Mouse (Mus musculus) hindbrain, embryonic 14.5 days (tissue): ENCODE data around the gene En2. TPM values are rescaled to one million over a fixed set of nuclear protein-coding genes. Genes with fewer than 3 reads are reported as not detected.

ENCODE experiments used
- ATAC-seq: fragments of 200-750 bp; cut with Nextera tagmentation; 2 replicates; pipeline ENCODE4 v1.8.0; 2017; ENCODE audit warnings: moderate number of reproducible peaks, mild to moderate bottlenecking, moderate TSS enrichment, moderate library complexity; ENCODE audit not compliant: low FRiP score
- DNase-seq: peaks from one replicate; pipeline ENCODE4 v3.0.0-alpha.2; 2015; ENCODE audit warnings: low spot score
- H3K27ac ChIP-seq: fragments of 300-500 bp; sonication (generic); 2 replicates; pipeline ENCODE4 v1.5.1; 2014; ENCODE audit warnings: mild to moderate bottlenecking, moderate library complexity
- H3K27me3 ChIP-seq: fragments of 300-500 bp; sonication (generic); 2 replicates; pipeline ENCODE4 v1.6.1; 2014; ENCODE audit warnings: mild to moderate bottlenecking, low read length, mixed read lengths; ENCODE audit not compliant: control insufficient read depth, insufficient read depth
- H3K36me3 ChIP-seq: fragments of 300-500 bp; sonication (generic); replicated peaks from 2 replicates; pipeline ENCODE4 v1.6.1; 2014; ENCODE audit not compliant: control insufficient read depth, insufficient read depth
- H3K4me1 ChIP-seq: fragments of 300-500 bp; sonication (generic); replicated peaks from 2 replicates; pipeline ENCODE4 v1.6.1; 2014; ENCODE audit warnings: antibody characterized with exemption, low read length, mixed read lengths; ENCODE audit not compliant: control insufficient read depth, insufficient read depth
- H3K4me2 ChIP-seq: fragments of 300-500 bp; sonication (generic); replicated peaks from 2 replicates; pipeline ENCODE4 v1.6.1; 2014; ENCODE audit warnings: mild to moderate bottlenecking, moderate library complexity
- H3K4me3 ChIP-seq: fragments of 300-500 bp; sonication (generic); replicated peaks from 2 replicates; pipeline ENCODE4 v1.5.1; 2014; ENCODE audit warnings: mild to moderate bottlenecking, low read length
- H3K9ac ChIP-seq: fragments of 300-500 bp; sonication (generic); 2 replicates; pipeline ENCODE4 v1.6.1; 2014
- H3K9me3 ChIP-seq: fragments of 300-500 bp; sonication (generic); 2 replicates; pipeline ENCODE4 v1.6.1; 2016; ENCODE audit warnings: low read length; ENCODE audit not compliant: control insufficient read depth
- WGBS: fragments of 180-500 bp; shearing (Covaris S2); extraction: QIAGEN DNeasy Blood & Tissue Kit; methylation state at CpG from one replicate; pipeline ENCODE4 v1.1.7; 2014; 5-methylcytosine and 5-hydroxymethylcytosine counted together
- polyA plus RNA-seq: library from polyadenylated mRNA; unstranded; fragments of >200 nt; fragmentation: Nextera tagmentation; extraction: Ambion mirVana; gene quantifications from 2 replicates; pipeline ENCODE4 v1.2.1, GENCODE M21; 2014

En2 gene
- polyA plus RNA-seq, 1 experiment from 2014 or later, result 0.07 TPM

DNA sequence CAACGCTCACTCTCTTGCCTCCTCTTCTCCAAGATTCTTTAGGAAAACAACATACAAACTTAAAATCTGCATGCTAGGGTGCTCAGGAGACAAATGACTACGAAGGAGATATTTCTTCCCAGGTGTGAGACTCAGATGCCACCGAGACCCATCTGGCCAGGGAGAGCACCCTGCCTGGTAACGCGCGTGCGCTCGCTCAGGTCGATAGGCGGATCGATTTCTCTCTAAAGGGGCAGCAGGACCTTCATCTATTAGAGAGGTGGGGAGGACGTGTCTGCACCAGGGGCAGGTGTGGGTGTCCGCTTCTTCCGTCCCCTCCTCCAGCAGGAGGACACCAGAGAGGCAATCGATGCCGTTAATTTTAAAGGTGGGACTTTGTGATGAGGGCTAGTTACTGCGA lies 7.7 kb upstream of the En2 start:
- peaks cover 91% of the 10 kb centered on the region for H3K27me3 ChIP-seq
- H3K9ac ChIP-seq, result no peak overlapping the region
- H3K4me2 ChIP-seq, result peak overlapping the region; percentile 31
- ATAC-seq (0 out of 2 replicates have a peak, but pooled peaks have one; percentile 16), DNase-seq (no peak)
- no peaks in the 10 kb centered on the region for H3K36me3 ChIP-seq
- H3K4me3 ChIP-seq, result peak overlapping the region; percentile 6; the same call in 1 of the 2 replicates
- H3K27ac ChIP-seq, result no peak overlapping the region
- no peaks in the 10 kb centered on the region for H3K9me3 ChIP-seq
- WGBS, result 1% methylated on average over 17 of the region's 17 CpGs
- 0 out of 2 replicates have a peak, but pooled peaks cover 2% of the 10 kb centered on the region for H3K4me1 ChIP-seq

GRCm38 (mm10) chr5:28158308-28159071 lies 7.0 kb upstream of the En2 start:
- H3K4me2 ChIP-seq, result peak overlapping the region; percentile 31
- WGBS, result under 1% methylated on average over 31 of the region's 31 CpGs

GRCm38 (mm10) chr5:28159072-28159458 lies 6.4 kb upstream of the En2 start:
- Histone ChIP-seq H3K27ac (no peak overlapping the region), H3K4me2 (peak overlapping the region; percentile 31), H3K4me1 (0 out of 2 replicates have a peak, but pooled peaks cover 2% of the 10 kb centered on the region), H3K27me3 (peaks cover 95% of the 10 kb centered on the region), H3K4me3 (no peak overlapping the region), H3K9ac (no peak overlapping the region), H3K9me3 (no peaks in the 10 kb centered on the region), H3K36me3 (no peaks in the 10 kb centered on the region)
- WGBS, result 3% methylated on average over 15 of the region's 15 CpGs
- no peak for DNase-seq
- ATAC-seq, result no peak

More at GRCm38 (mm10) chr5:28158308-28159071, 7.0 kb upstream of the En2 start:
- no peaks in the 10 kb centered on the region for H3K9me3 ChIP-seq
- 0 out of 2 replicates have a peak, but pooled peaks cover 2% of the 10 kb centered on the region for H3K4me1 ChIP-seq
- H3K4me3 ChIP-seq, result 0 out of 2 replicates have a peak overlapping the region, but pooled peaks have one; percentile 6
- H3K36me3 ChIP-seq, result no peaks in the 10 kb centered on the region
- H3K27me3 ChIP-seq, result peaks cover 95% of the 10 kb centered on the region
- H3K27ac ChIP-seq, result no peak overlapping the region
- DNase-seq, result no peak
- peak; percentile 81 for ATAC-seq
- H3K9ac ChIP-seq, result no peak overlapping the region

- no peaks in the 10 kb centered on the region for H3K9me3 ChIP-seq
- no peak for DNase-seq
- H3K4me1 ChIP-seq, result 0 out of 2 replicates have a peak, but pooled peaks cover 2% of the 10 kb centered on the region
- no peak overlapping the region for H3K27ac ChIP-seq
- H3K36me3 ChIP-seq, result no peaks in the 10 kb centered on the region
- no peak overlapping the region for H3K4me3 ChIP-seq
- H3K4me2 ChIP-seq, result no peak overlapping the region; the same call in 1 of the 2 replicates
- WGBS, result 10% methylated on average over 8 of the region's 8 CpGs
- H3K27me3 ChIP-seq, result peaks cover 98% of the 10 kb centered on the region
- ATAC-seq, result no peak
- H3K9ac ChIP-seq, result no peak overlapping the region
Measured at GRCm38 (mm10) chr5:28159891-28160470, 5.5 kb upstream of the En2 start.

- DNase-seq, result no peak
- H3K9me3 ChIP-seq, result no peaks in the 10 kb centered on the region
- WGBS, result 4% methylated on average over 20 of the region's 20 CpGs
- no peak for ATAC-seq
- H3K27me3 ChIP-seq, result peaks cover 94% of the 10 kb centered on the region
- no peaks in the 10 kb centered on the region for H3K36me3 ChIP-seq
- H3K4me1 ChIP-seq, result peaks cover 10% of the 10 kb centered on the region; the same call in 1 of the 2 replicates
- peak overlapping the region; percentile 11; the same call in 1 of the 2 replicates for H3K4me3 ChIP-seq
- peak overlapping the region; percentile 33 for H3K4me2 ChIP-seq
- peak overlapping the region; percentile 32; the same call in 1 of the 2 replicates for H3K9ac ChIP-seq
- no peak overlapping the region for H3K27ac ChIP-seq
Measured at GRCm38 (mm10) chr5:28161383-28161937, 4.0 kb upstream of the En2 start.

DNA sequence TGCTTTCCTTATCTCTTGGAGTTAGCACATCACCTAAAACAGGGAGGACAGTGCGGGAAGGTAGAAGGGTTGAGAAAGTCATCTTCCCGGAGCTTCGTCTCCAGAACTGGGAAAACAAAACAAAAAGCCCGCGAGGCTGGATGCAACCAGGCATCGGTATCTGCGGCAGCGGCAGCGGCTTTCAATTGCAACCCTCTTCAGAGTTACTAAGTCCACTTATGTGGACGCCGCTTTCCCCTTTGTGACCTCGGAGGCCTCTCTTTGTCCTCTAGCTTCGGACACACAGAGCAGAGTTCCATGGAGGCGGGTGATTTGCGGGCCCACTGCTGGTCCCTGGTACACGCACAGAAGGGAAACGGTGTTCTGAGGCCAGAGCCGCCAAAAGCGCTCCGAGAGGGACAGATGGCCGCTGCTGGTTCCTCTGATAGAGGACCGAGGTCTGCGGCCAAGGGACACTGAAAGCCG lies 3.5 kb upstream of the En2 start:
- Histone ChIP-seq H3K27me3 (peaks cover 94% of the 10 kb centered on the region), H3K4me1 (peaks cover 12% of the 10 kb centered on the region; the same call in 1 of the 2 replicates), H3K9ac (peak overlapping the region; percentile 32), H3K27ac (no peak overlapping the region), H3K4me2 (peak overlapping the region; percentile 33), H3K4me3 (peak overlapping the region; percentile 11; the same call in 1 of the 2 replicates), H3K36me3 (no peaks in the 10 kb centered on the region), H3K9me3 (no peaks in the 10 kb centered on the region)
- no peak for ATAC-seq
- no peak for DNase-seq
- under 1% methylated on average over 24 of the region's 24 CpGs for whole genome bisulfite sequencing

GRCm38 (mm10) chr5:28163926-28164325 lies 1.6 kb upstream of the En2 start:
- WGBS, result 17% methylated on average over 1 of the region's 1 CpGs
- Histone ChIP-seq H3K27ac (no peak overlapping the region), H3K9ac (no peak overlapping the region), H3K4me1 (peaks cover 10% of the 10 kb centered on the region; the same call in 1 of the 2 replicates), H3K36me3 (no peaks in the 10 kb centered on the region), H3K9me3 (no peaks in the 10 kb centered on the region), H3K4me2 (no peak overlapping the region), H3K27me3 (peaks cover 83% of the 10 kb centered on the region), H3K4me3 (no peak overlapping the region)
- no peak for DNase-seq
- ATAC-seq, result no peak

GRCm38 (mm10) chr5:28166256-28167231 lies 1.1 kb downstream of the En2 start:
- no peak for ATAC-seq
- no peaks in the 10 kb centered on the region for H3K36me3 ChIP-seq
- H3K9me3 ChIP-seq, result no peaks in the 10 kb centered on the region
- peaks cover 10% of the 10 kb centered on the region; the same call in 1 of the 2 replicates for H3K4me1 ChIP-seq
- H3K27me3 ChIP-seq, result peaks cover 80% of the 10 kb centered on the region
- peak overlapping the region; percentile 49 for H3K4me3 ChIP-seq
- no peak for DNase-seq
- peak overlapping the region; percentile 67 for H3K9ac ChIP-seq
- peak overlapping the region; percentile 69 for H3K4me2 ChIP-seq
- H3K27ac ChIP-seq, result peak overlapping the region; percentile 83
- under 1% methylated on average over 105 of the region's 111 CpGs for WGBS
